Mouse (Mus musculus): ENCODE data around the gene Wfdc2. TPM values are rescaled to one million over a fixed set of nuclear protein-coding genes. Genes with fewer than 3 reads are reported as not detected.

Wfdc2 gene
- polyA plus RNA-seq, 1 experiment: 0.33 TPM

GRCm38 (mm10) chr2:164558426-164558825 lies 3.8 kb upstream of the Wfdc2 start:
- no peak overlapping the region for H3K4me3 ChIP-seq (ENCODE audit: extremely low read depth, insufficient read depth, insufficient read length)
- no peak for TF ChIP-seq POLR2A (IDR thresholded peaks at IDR 0.05; ENCODE audit: low read depth, low read length)
- TF ChIP-seq CTCF (IDR thresholded peaks at IDR 0.05; ENCODE audit: extremely low read depth, insufficient read depth, insufficient read length, insufficient replicate concordance): no peak
- H3K27ac ChIP-seq (ENCODE audit: insufficient read depth, low read length): 0 out of 2 replicates have a peak overlapping the region, but pooled peaks have one; percentile 8
- peaks cover 6% of the 10 kb centered on the region; the same call in 1 of the 2 replicates for H3K4me1 ChIP-seq (ENCODE audit: control insufficient read depth, insufficient read depth, insufficient read length)
- no peak for DNase-seq (ENCODE audit: low read depth in 1 of 2, low spot score in 2 of 2)
- no peaks in the 10 kb centered on the region for H3K36me3 ChIP-seq (ENCODE audit: control insufficient read depth, insufficient read depth, low read length)
- WGBS: 71% methylated on average over 8 of the region's 8 CpGs
- H3K27me3 ChIP-seq (ENCODE audit: control insufficient read depth, insufficient read depth, low read length): peaks cover under 1% of the 10 kb centered on the region; the same call in 1 of the 2 replicates

- TF ChIP-seq CTCF (IDR thresholded peaks at IDR 0.05; ENCODE audit: extremely low read depth, insufficient read depth, insufficient read length, insufficient replicate concordance) (no peak), POLR2A (IDR thresholded peaks at IDR 0.05; ENCODE audit: low read depth, low read length) (no peak)
- WGBS: 23% methylated on average over 16 of the region's 16 CpGs
- Histone ChIP-seq H3K4me1 (ENCODE audit: control insufficient read depth, insufficient read depth, insufficient read length) (peaks cover 6% of the 10 kb centered on the region; the same call in 1 of the 2 replicates), H3K27me3 (ENCODE audit: control insufficient read depth, insufficient read depth, low read length) (peaks cover 3% of the 10 kb centered on the region; the same call in 1 of the 2 replicates), H3K36me3 (ENCODE audit: control insufficient read depth, insufficient read depth, low read length) (no peaks in the 10 kb centered on the region), H3K27ac (ENCODE audit: insufficient read depth, low read length) (peak overlapping the region; percentile 8; the same call in 1 of the 2 replicates), H3K4me3 (ENCODE audit: extremely low read depth, insufficient read depth, insufficient read length) (no peak overlapping the region)
- no peak for DNase-seq (ENCODE audit: low read depth in 1 of 2, low spot score in 2 of 2)
Observed at GRCm38 (mm10) chr2:164558991-164559645, 3.1 kb upstream of the Wfdc2 start.

GRCm38 (mm10) chr2:164560106-164560505 lies 2.1 kb upstream of the Wfdc2 start:
- H3K36me3 ChIP-seq (ENCODE audit: control insufficient read depth, insufficient read depth, low read length): no peaks in the 10 kb centered on the region
- no peak for TF ChIP-seq POLR2A (IDR thresholded peaks at IDR 0.05; ENCODE audit: low read depth, low read length)
- TF ChIP-seq CTCF (IDR thresholded peaks at IDR 0.05; ENCODE audit: extremely low read depth, insufficient read depth, insufficient read length, insufficient replicate concordance): no peak
- H3K4me1 ChIP-seq (ENCODE audit: control insufficient read depth, insufficient read depth, insufficient read length): peaks cover 6% of the 10 kb centered on the region; the same call in 1 of the 2 replicates
- no peak overlapping the region for H3K4me3 ChIP-seq (ENCODE audit: extremely low read depth, insufficient read depth, insufficient read length)
- DNase-seq (ENCODE audit: low read depth in 1 of 2, low spot score in 2 of 2): no peak
- 85% methylated on average over 8 of the region's 8 CpGs for WGBS
- peaks cover 3% of the 10 kb centered on the region; the same call in 1 of the 2 replicates for H3K27me3 ChIP-seq (ENCODE audit: control insufficient read depth, insufficient read depth, low read length)
- H3K27ac ChIP-seq (ENCODE audit: insufficient read depth, low read length): no peak overlapping the region

- DNase-seq (ENCODE audit: low read depth in 1 of 2, low spot score in 2 of 2): peak in 1 of 2 experiments; percentile 8
- H3K27me3 ChIP-seq (ENCODE audit: control insufficient read depth, insufficient read depth, low read length): peaks cover 3% of the 10 kb centered on the region; the same call in 1 of the 2 replicates
- WGBS: 13% methylated on average over 32 of the region's 32 CpGs
Observed at GRCm38 (mm10) chr2:164563339-164564038, 1.3 kb downstream of the Wfdc2 start.

GRCm38 (mm10) chr2:164564346-164564745 lies 2.1 kb downstream of the Wfdc2 start:
- Histone ChIP-seq H3K4me3 (ENCODE audit: extremely low read depth, insufficient read depth, insufficient read length) (no peak overlapping the region), H3K27ac (ENCODE audit: insufficient read depth, low read length) (no peak overlapping the region), H3K4me1 (ENCODE audit: control insufficient read depth, insufficient read depth, insufficient read length) (no peaks in the 10 kb centered on the region; the same call in 1 of the 2 replicates), H3K36me3 (ENCODE audit: control insufficient read depth, insufficient read depth, low read length) (no peaks in the 10 kb centered on the region), H3K27me3 (ENCODE audit: control insufficient read depth, insufficient read depth, low read length) (peaks cover 3% of the 10 kb centered on the region; the same call in 1 of the 2 replicates)
- 63% methylated on average over 5 of the region's 5 CpGs for WGBS
- no peak for DNase-seq (ENCODE audit: low read depth in 1 of 2, low spot score in 2 of 2)
- TF ChIP-seq CTCF (IDR thresholded peaks at IDR 0.05; ENCODE audit: extremely low read depth, insufficient read depth, insufficient read length, insufficient replicate concordance) (no peak), POLR2A (IDR thresholded peaks at IDR 0.05; ENCODE audit: low read depth, low read length) (no peak)

More at GRCm38 (mm10) chr2:164563339-164564038, 1.3 kb downstream of the Wfdc2 start:
- Histone ChIP-seq H3K4me1 (ENCODE audit: control insufficient read depth, insufficient read depth, insufficient read length) (peaks cover 6% of the 10 kb centered on the region; the same call in 1 of the 2 replicates), H3K4me3 (ENCODE audit: extremely low read depth, insufficient read depth, insufficient read length) (peak overlapping the region; percentile 41; the same call in 1 of the 2 replicates), H3K27ac (ENCODE audit: insufficient read depth, low read length) (no peak overlapping the region), H3K36me3 (ENCODE audit: control insufficient read depth, insufficient read depth, low read length) (no peaks in the 10 kb centered on the region)
- TF ChIP-seq POLR2A (IDR thresholded peaks at IDR 0.05; ENCODE audit: low read depth, low read length): no peak
- TF ChIP-seq CTCF (IDR thresholded peaks at IDR 0.05; ENCODE audit: extremely low read depth, insufficient read depth, insufficient read length, insufficient replicate concordance): peak; percentile 21; the same call in 1 of the 2 replicates

GRCm38 (mm10) chr2:164566997-164567396 lies 4.8 kb downstream of the Wfdc2 start:
- no peak overlapping the region for H3K4me3 ChIP-seq (ENCODE audit: extremely low read depth, insufficient read depth, insufficient read length)
- H3K27ac ChIP-seq (ENCODE audit: insufficient read depth, low read length): no peak overlapping the region
- H3K4me1 ChIP-seq (ENCODE audit: control insufficient read depth, insufficient read depth, insufficient read length): no peaks in the 10 kb centered on the region; the same call in 1 of the 2 replicates
- no peaks in the 10 kb centered on the region for H3K36me3 ChIP-seq (ENCODE audit: control insufficient read depth, insufficient read depth, low read length)
- WGBS: 75% methylated on average over 2 of the region's 2 CpGs
- DNase-seq (ENCODE audit: low read depth in 1 of 2, low spot score in 2 of 2): no peak
- H3K27me3 ChIP-seq (ENCODE audit: control insufficient read depth, insufficient read depth, low read length): peaks cover 3% of the 10 kb centered on the region; the same call in 1 of the 2 replicates
- TF ChIP-seq CTCF (IDR thresholded peaks at IDR 0.05; ENCODE audit: extremely low read depth, insufficient read depth, insufficient read length, insufficient replicate concordance) (no peak), POLR2A (IDR thresholded peaks at IDR 0.05; ENCODE audit: low read depth, low read length) (no peak)

All from spleen, adult 2 months (tissue).